Mouse (Mus musculus) liver, embryonic 13.5 days (tissue): Measurements from ENCODE around the gene Slc33a1. TPM values are rescaled to one million over a fixed set of nuclear protein-coding genes. Genes with fewer than 3 reads are reported as not detected.

ENCODE experiments used
- ATAC-seq: fragments of 200-750 bp; cut with Nextera tagmentation; 2 replicates; pipeline ENCODE4 v1.8.0; 2017; ENCODE audit warnings: low read depth, mild to moderate bottlenecking, moderate number of reproducible peaks, moderate library complexity
- DNase-seq: peaks from one replicate; pipeline ENCODE4 v3.0.0; 2022
- H3K27ac ChIP-seq: fragments of 300-500 bp; sonication (generic); 2 replicates; pipeline ENCODE4 v1.5.1; 2015; ENCODE audit warnings: moderate library complexity, mild to moderate bottlenecking, inconsistent platforms
- H3K27me3 ChIP-seq: fragments of 300-500 bp; sonication (generic); 2 replicates; pipeline ENCODE4 v1.6.1; 2015; ENCODE audit warnings: mild to moderate bottlenecking, inconsistent platforms
- H3K36me3 ChIP-seq: fragments of 300-500 bp; sonication (generic); 2 replicates; pipeline ENCODE4 v1.6.1; 2015; ENCODE audit warnings: mild to moderate bottlenecking, inconsistent platforms
- H3K4me1 ChIP-seq: fragments of 300-500 bp; sonication (generic); replicated peaks from 2 replicates; pipeline ENCODE4 v1.6.1; 2015; ENCODE audit warnings: inconsistent platforms
- H3K4me2 ChIP-seq: fragments of 300-500 bp; sonication (generic); 2 replicates; pipeline ENCODE4 v1.6.1; 2015; ENCODE audit warnings: inconsistent platforms, mild to moderate bottlenecking, moderate library complexity
- H3K4me3 ChIP-seq: fragments of 300-500 bp; sonication (generic); replicated peaks from 2 replicates; pipeline ENCODE4 v1.5.1; 2015; ENCODE audit warnings: mild to moderate bottlenecking, inconsistent platforms
- H3K9ac ChIP-seq: fragments of 300-500 bp; sonication (generic); 2 replicates; pipeline ENCODE4 v1.6.1; 2015; ENCODE audit warnings: mild to moderate bottlenecking, inconsistent platforms
- H3K9me3 ChIP-seq: fragments of 300-500 bp; sonication (generic); replicated peaks from 2 replicates; pipeline ENCODE4 v1.6.1; 2016; ENCODE audit warnings: inconsistent platforms
- WGBS: fragments of 180-500 bp; shearing (Covaris S2); methylation state at CpG from one replicate; pipeline ENCODE4 v1.1.7; 2015; ENCODE audit not compliant: insufficient replicate concordance; 5-methylcytosine and 5-hydroxymethylcytosine counted together
- polyA plus RNA-seq: library from polyadenylated mRNA; unstranded; fragments of >200 nt; fragmentation: Nextera tagmentation; extraction: Ambion mirVana; gene quantifications from 2 replicates; pipeline ENCODE4 v1.2.1, GENCODE M21; 2015

Gene Slc33a1
- polyA plus RNA-seq, 1 experiment from 2014 or later: 10.2 TPM

GRCm38 (mm10) chr3:63896303-63896702 is 68.3 kb downstream of the Slc33a1 start:
- Histone ChIP-seq H3K9me3 (no peaks in the 10 kb centered on the region), H3K27me3 (peaks cover 28% of the 10 kb centered on the region), H3K36me3 (no peaks in the 10 kb centered on the region), H3K4me3 (no peak overlapping the region), H3K4me1 (no peaks in the 10 kb centered on the region; the same call in 1 of the 2 replicates), H3K4me2 (no peak overlapping the region), H3K9ac (no peak overlapping the region), H3K27ac (no peak overlapping the region)
- 69% methylated on average over 4 of the region's 4 CpGs for WGBS
- no peak for ATAC-seq
- no peak for DNase-seq

GRCm38 (mm10) chr3:63895786-63896185 is 68.8 kb downstream of the Slc33a1 start:
- Histone ChIP-seq H3K27me3 (peaks cover 28% of the 10 kb centered on the region), H3K4me3 (no peak overlapping the region), H3K9me3 (no peaks in the 10 kb centered on the region), H3K4me2 (no peak overlapping the region), H3K9ac (no peak overlapping the region), H3K27ac (no peak overlapping the region), H3K36me3 (no peaks in the 10 kb centered on the region), H3K4me1 (no peaks in the 10 kb centered on the region; the same call in 1 of the 2 replicates)
- no peak for DNase-seq
- WGBS: 47% methylated on average over 2 of the region's 2 CpGs
- no peak for ATAC-seq

GRCm38 (mm10) chr3:63893677-63894076 is 70.9 kb downstream of the Slc33a1 start:
- no peak overlapping the region for H3K9ac ChIP-seq
- WGBS: 13% methylated on average over 7 of the region's 7 CpGs

GRCm38 (mm10) chr3:63892154-63892553 is 72.4 kb downstream of the Slc33a1 start:
- 53% methylated on average over 3 of the region's 3 CpGs for WGBS
- no peaks in the 10 kb centered on the region for H3K27me3 ChIP-seq
- no peak for ATAC-seq
- no peaks in the 10 kb centered on the region for H3K9me3 ChIP-seq
- H3K36me3 ChIP-seq: no peaks in the 10 kb centered on the region
- no peaks in the 10 kb centered on the region for H3K4me1 ChIP-seq
- no peak for DNase-seq
- H3K27ac ChIP-seq: no peak overlapping the region
- H3K4me3 ChIP-seq: no peak overlapping the region
- no peak overlapping the region for H3K9ac ChIP-seq
- no peak overlapping the region for H3K4me2 ChIP-seq

More at GRCm38 (mm10) chr3:63893677-63894076, 70.9 kb downstream of the Slc33a1 start:
- H3K4me1 ChIP-seq: no peaks in the 10 kb centered on the region
- H3K9me3 ChIP-seq: no peaks in the 10 kb centered on the region
- no peak overlapping the region for H3K4me3 ChIP-seq
- H3K4me2 ChIP-seq: no peak overlapping the region
- no peaks in the 10 kb centered on the region for H3K36me3 ChIP-seq
- peaks cover 9% of the 10 kb centered on the region for H3K27me3 ChIP-seq
- DNase-seq (no peak), ATAC-seq (no peak)
- H3K27ac ChIP-seq: no peak overlapping the region

Other genes with a start within 250 kb of the Slc33a1 start
- gene Plch1, start 65.3 kb downstream of the Slc33a1 start, polyA plus RNA-seq: 0.09 and 0.10 TPM in 2 replicates
- gene E130311K13Rik, start 35.3 kb downstream of the Slc33a1 start, polyA plus RNA-seq: 2.2 and 2.3 TPM in 2 replicates
- gene Gmps, start 11.3 kb upstream of the Slc33a1 start, polyA plus RNA-seq: 29.9 and 35.2 TPM in 2 replicates
- gene Vmn2r1, start 116.8 kb upstream of the Slc33a1 start, polyA plus RNA-seq: not detected in 2 replicates
- gene Vmn2r2, start 177.2 kb upstream of the Slc33a1 start, polyA plus RNA-seq: not detected in 2 replicates